Mouse (Mus musculus) adipocyte (in vitro differentiated cells): ENCODE measurements around the gene Pafah1b2.

Experiments
- DNase-seq: peaks from one replicate; pipeline ENCODE4 v3.0.0-alpha.2; 2016; ENCODE audit warnings: low spot score

The Pafah1b2 gene

DNA sequence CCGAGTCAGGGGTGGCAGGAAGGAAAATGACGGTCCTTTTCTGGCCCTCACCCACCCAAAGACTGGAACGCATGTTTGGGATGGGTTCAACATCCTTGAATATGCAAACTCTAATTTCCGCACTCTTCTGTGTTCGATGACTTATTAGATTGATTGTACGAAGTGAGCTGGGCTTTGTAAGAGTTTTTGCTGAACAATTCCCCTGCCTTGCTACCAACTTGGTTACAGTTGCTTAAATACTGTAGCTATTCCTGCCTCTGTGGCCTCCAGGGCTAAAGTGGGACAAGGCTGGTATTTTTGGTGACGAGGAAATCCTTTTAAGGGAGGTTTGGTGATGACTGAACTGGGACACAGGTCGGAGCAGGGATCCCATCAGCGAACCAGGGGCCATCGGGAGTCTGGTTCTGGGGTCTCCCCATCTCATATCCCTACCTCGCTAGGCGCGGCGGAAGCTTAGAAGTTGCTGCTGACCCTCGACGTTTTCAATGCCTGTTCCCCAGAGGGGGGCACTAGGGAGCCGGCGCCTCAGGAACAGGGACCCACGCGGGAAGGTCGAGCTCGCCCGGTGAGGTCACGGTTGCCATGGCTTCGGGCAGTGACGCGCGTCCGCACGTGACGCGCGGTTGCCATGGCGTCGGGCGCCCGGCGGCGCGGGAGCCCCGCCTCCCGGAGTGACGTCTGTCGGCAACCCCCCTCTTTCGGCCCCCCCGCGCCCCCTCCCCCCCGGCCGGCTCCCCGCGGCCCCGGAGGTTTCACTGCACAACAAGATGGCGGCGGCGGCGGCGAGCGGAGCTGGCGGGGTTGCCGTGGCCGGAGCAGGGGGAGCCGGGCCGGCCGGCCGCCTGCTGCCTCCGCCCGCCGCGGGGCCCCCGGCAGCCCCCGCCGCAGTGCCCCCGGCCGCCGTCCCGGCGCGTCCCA is at the start of gene Pafah1b2, which contains the start of gene Sik3:
TSS of gene Pafah1b2 (minus strand) at position 600 of the 918 bp plus-strand sequence.
TSS of gene Sik3 (plus strand) at position 730 of the 918 bp plus-strand sequence.
- peak; percentile 90 for DNase-seq

GRCm38 (mm10) chr9:46061696-46062425 is 49.4 kb upstream of the Pafah1b2 start:
- DNase-seq = peak; percentile 97

DNA sequence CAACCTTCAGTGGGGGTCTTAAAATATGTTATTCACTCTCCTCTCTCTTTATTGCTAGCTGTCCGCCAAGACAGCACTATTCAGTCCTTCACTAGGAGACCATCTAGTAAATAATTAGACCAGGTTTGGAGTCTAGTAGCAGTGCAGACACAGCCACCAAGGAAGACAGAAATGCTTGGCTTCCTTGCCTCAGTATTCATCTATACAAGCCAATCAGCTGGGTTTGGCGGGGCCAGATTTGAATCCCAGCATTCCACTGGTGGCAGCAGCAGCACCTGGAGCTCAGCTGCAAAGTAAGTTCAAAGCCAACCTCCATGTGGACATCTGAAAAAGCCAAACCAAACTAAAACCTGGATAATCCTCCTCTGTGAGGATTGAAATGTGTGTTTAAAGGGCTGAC is 47.8 kb upstream of the Pafah1b2 start:
- no peak for DNase-seq

GRCm38 (mm10) chr9:46058065-46058464 is 45.6 kb upstream of the Pafah1b2 start:
- no peak for DNase-seq

- peak; percentile 64 for DNase-seq
These were observed 40.6 kb upstream of the Pafah1b2 start for GRCm38 (mm10) chr9:46053014-46053666.

DNA sequence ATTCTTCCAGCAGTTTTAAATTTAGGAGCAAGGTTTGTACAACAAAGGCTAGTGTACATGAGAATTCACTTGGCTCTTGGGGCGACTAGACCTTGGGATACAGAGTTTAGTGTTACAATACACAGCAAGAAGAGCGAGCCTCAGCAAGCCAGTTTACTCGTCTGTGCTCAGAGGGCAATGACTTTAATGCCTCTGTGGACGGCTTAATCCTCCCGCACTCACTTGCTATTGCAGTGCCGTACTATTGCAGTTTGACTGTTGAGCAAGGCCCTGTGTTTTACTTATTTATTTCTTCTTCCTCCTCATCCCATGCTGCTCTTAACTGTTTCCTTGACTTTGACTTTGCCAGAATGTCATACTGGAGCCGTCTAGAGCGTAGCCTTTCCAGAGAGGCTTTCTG is 37.7 kb upstream of the Pafah1b2 start:
- no peak for DNase-seq

DNA sequence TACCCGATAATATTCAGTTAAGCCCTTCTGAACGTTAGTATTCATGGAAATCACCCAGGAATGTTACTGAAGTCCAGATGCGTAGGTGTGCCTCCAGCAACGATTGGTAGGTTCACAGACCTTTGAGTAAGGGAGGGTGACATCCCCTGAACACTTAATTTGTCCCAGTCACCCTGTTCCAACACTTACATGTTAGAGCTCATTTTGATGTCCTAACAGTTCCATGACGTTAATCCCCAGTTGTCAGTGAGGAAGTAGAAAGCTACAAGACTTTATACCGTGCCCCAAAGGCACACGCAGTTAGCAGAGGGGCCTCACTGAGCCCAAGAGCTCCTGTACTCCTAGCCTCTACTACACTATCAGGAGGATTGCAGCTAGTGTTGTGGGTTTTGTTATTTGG is 37.0 kb upstream of the Pafah1b2 start:
- DNase-seq = no peak

GRCm38 (mm10) chr9:46046724-46047517 is 34.4 kb upstream of the Pafah1b2 start:
- no peak for DNase-seq

GRCm38 (mm10) chr9:46043626-46044025 is 31.1 kb upstream of the Pafah1b2 start:
- DNase-seq = no peak

DNA sequence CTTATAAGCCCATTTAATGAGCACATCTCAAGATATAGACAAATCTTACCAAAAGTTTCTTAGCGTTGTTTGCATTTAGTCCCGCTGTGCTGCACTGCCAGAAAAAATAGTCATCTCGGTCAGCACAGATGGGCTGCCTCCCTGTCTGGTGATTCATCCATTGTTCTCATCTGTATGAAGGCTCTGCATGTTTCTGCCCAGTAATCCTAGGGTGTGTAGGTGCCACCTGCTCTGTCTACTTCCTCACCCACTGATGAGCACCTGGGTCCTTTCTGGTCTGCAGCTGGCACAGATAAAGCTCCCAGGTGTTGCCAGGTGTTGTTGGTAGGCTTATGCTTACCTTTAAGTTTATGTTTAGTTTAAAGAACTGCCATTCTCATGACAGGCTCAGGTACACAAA is 29.9 kb upstream of the Pafah1b2 start:
- no peak for DNase-seq

DNA sequence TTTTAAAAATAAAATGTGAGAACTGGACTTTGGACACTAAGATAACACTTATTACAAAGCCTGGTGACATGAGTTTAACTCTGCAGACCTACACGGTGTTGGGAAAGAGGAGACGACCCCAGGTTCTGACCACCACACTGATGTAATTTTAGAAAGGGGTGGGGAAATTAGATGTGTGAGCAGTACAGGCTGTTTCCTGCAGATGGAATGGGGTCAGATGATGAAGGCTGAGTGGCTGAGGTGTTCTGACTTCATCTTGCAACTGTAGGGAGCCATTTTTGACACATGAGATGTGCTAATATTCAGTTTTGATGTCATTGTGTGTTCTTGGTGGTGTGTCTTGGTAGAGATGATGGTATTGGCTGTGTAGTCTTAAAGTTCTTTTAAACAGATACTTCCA is 28.7 kb upstream of the Pafah1b2 start:
- DNase-seq = no peak

DNA sequence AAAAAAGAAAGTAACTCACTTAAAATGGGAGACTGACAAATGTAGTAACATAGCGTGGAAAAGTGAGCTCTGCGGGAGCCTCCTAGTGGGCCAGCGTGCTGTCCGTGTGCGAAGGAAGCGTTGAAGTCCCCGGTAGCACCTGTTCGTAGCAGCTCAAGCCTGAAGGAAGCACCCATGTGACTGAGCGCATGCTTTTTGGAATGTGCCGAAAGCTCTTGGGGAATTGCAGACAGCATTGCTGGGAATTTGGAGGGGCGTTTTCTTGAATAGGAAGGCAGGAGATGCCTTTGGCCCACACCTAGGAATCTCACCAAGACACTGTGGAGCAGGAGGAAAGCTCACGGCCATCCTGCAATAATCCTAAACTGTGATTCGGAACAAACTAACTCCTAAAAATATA is 26.3 kb upstream of the Pafah1b2 start:
- DNase-seq = no peak

GRCm38 (mm10) chr9:46036881-46037280 is 24.4 kb upstream of the Pafah1b2 start:
- DNase-seq = no peak

DNA sequence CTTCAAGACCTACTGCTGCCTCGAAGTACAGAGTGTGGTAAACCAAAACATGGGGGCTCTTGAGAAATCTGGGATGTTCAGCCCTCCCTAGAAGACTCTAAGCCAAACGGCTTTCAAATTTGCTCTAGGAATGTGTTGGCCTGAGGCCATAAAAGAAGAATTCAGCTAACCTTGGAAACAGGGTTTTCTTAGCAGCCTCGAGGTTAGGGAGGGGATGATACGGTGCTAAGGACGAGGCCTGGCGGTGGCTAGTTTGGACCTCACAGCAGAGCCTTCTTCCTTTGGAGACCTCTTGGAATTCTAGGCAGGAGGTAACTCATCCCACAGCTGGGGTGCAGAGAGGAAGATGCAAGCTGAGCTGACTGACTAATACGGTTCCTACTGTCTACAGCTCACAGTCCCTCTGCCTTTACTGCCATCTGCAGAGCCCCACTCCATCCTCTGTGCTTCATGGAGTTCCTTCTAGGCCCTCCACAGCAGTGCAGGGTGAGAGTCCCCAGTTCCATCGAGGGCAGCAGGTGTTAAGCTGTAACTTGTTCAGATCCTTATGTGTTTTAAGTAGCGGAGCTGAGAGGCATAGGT is 22.9 kb upstream of the Pafah1b2 start:
- no peak for DNase-seq

DNA sequence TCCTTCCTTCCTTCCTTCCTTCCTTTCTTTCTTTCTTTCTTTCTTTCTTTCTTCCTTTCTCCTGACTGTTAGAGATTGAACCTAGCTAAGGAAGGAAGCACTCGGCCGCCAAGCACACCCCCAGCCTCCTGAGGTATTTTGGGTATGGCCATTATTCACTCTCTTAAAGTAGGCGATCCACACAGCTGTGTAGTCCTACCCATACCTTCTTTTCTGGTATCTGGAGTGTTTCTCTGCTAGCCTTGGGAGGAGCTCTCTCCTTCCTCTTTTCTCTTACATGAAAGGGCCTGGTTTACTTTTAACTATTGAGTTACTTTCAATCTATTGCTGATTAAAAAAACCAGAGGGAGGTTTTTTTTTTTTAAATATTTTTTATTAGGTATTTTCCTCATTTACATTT is 21.4 kb upstream of the Pafah1b2 start:
- no peak for DNase-seq

DNA sequence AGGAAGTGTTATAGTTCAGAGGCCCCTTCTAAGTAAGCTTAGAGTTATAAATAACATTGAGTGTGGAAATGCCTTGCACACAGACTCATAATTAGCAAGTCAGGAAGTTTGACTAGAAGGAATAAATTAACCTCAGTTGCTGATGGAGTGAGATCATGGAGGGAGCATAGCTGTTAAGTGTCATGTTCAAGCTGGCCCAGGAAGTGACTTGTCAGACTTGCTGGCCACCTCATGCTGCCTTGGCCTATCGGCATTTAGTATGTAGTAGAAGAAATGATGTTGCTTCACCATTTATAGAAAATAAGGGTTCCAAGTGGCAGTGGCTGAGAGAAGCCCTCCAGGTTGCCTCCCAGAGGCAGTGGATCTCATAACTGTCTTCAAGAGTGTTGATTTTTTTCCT is 20.6 kb upstream of the Pafah1b2 start:
- DNase-seq = no peak

DNA sequence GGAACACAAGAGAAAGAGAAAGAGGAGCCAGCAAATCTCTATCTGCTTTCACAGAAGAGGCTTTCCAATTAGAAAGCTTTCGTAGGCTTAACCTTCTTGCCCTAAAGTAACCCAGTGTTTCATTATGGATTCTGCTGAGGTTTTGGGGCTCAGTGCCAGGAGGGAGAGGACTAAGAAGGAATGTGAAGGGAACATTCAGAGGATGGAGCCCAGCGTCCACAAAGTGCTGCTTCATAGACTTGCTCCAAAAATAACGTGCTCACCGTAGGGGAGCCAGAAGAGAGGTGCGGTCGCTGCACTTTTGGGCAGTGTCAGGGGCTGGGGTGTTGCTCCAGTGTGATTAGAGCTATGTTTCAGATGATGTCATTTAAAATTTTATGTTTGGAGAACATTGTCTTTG is 19.7 kb upstream of the Pafah1b2 start:
- peak; percentile 77 for DNase-seq

GRCm38 (mm10) chr9:46030968-46031367 is 18.5 kb upstream of the Pafah1b2 start:
- DNase-seq = no peak

- DNase-seq = no peak
These were observed 17.7 kb upstream of the Pafah1b2 start for GRCm38 (mm10) chr9:46030184-46030583.

DNA sequence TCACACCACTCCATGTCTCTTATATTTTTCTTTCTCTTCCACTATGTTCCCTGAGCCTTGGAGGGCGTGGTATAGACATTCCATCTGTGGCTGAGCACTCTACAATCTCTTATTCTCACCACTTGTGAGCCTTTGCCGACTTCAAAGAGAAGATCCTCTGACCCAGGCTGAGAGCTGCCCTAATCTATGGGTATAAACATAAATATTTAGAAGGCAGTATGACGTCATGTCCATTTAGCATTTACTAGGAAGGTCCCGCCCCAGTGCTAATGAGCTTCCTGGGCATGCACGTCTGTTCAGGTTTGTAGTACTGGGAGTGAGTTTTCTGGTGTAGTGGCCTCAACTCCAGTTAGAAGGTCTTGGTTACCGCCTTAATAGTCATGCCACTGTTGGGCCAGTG is 17.0 kb upstream of the Pafah1b2 start:
- DNase-seq = no peak

DNA sequence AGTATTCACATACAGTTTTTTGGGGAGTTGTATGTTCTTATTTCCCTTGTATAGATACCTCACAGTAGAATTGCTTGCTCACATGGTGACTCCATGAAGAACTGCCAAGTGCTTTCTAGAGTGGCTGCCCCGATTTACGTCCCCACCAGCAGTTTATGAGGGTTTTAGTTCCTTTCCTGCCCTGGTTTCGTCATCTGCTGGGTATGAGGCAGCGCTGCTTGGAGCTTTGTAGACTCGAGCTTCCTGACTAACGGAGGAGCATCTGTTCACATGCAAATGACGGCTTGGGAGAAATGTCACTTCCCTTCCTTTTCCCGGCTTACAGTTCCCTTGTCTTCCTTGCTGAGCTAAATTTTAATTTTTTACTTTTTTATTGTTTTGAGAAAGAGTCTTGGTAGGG is 15.5 kb upstream of the Pafah1b2 start:
- no peak for DNase-seq
